Mouse (Mus musculus): ENCODE measurements at regions not wholly inside any gene's neighbourhood (a gene's known extent, or its start where the extent isn't known, plus 50 kb on each side); places are given as distances from the start of the nearest gene placed in this dataset.

- no peak for DNase-seq
These were observed 77.7 kb upstream of the Nphp3 start for GRCm38 (mm10) chr9:103924641-103925040.

GRCm38 (mm10) chr9:103925486-103925885 lies 76.9 kb upstream of the Nphp3 start:
- no peak for DNase-seq

DNA sequence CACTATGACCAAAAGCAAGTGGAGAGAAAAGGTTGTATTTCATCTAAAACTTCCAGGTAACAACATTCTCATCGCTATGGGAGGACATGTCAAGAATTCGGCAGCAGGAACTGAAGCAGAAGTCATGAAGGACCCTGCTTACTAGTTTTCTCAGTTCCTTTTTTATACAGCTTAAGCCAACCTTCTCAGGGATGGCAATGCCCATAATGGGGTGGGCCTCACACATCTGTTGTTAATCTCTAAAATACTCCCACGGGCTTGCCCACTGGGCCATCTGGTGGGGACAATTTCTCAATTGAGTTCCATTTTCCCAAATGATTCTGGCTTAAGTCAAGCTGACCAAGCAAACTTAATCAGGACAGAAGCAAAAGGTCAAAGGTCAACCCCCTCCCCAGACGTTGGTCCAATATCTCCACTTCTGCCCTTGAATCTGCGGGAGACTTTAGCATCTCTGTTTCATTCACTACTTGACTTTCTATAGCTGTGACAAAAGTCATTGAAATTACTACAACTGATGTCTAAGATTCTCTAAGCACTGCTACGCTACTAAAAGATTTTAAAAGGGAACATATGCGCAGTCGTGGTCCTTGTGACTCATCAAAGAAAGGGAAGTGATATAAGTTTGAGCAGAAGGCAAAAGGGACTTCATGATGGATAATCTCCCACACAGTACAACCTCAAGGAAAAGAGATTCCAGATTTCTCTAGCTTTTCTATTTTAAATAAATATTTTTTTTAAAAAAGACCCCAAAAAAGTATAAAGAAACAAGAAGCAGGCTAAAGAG lies 73.4 kb upstream of the Nphp3 start:
- DNase-seq: no peak

DNA sequence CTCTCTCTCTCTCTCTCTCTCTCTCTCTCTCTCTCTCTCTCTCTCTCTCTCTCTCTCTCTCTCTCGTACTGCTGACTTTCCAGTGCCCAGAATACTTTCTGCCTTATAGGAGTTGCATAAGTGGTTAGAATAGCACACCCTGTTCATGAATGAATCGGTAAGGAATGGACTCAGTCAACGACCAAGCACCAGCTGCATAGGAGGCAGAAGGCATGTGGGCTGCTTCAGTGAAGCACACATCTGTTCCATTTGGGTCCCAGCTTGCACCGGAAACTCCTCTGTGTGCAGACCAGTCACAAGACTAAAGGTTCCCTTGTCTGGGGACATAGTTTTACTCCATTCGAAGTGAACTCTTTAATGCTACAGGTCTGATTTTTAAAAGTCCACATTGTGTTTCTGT lies 64.3 kb upstream of the Nphp3 start:
- no peak for DNase-seq

DNA sequence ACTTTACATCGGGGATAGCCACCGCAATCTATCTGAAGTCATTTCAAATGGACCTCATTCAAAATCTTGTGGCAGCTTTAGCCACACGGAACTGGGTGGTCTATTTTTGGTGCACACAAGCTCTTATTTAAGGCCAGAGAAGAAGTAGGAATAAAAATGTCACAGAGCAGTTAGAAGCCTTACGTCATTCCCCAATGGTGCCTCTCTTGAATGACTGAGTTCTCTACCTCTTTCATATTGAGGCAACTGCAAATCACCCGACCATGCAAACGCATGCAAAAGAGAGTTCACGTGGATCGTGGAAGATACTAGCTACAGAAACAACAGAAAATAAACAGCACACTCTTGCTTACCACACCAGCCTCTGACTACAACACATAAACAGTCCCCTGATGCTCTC lies 62.3 kb upstream of the Nphp3 start:
- no peak for DNase-seq

GRCm38 (mm10) chr9:103940506-103940905 lies 61.8 kb upstream of the Nphp3 start:
- DNase-seq: no peak

GRCm38 (mm10) chr9:103941176-103941900 lies 61.0 kb upstream of the Nphp3 start:
- no peak for DNase-seq

DNA sequence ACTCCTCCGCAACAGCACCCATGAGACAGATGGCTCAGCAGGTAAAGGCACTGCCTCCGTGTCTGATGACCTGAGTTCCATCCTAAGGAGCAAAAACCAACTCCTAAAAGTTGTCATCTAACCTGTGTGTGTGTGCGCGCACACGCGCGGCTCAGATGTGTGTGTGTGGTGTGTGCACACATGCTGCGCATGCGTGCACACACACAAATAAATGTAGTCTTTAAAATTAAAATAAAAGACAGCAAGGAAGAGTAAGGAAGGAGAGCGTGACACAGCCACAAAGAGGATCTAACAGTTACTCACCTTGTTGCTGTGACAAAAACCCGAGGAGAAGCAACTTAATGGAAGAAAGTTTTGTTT lies 60.5 kb upstream of the Nphp3 start:
- DNase-seq: no peak

DNA sequence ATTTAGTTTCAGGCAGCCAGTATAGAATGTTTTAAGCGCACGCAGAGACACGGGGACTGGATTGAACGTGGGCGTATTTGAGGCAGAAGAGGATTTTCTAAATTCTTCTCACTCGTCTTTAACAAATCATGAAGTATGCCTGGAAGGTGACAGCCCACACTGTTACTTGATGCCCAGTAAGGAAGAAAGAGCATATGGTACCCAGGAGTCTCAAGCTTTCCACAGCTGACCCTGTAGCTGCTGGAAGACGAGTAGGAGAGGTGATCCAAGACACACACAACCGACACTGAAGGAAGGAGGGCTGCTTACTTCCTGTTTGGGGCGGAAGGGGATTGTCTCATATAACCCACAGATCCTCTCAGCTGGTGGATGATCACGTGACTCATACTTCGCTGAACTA lies 56.9 kb upstream of the Nphp3 start:
- no peak for DNase-seq

GRCm38 (mm10) chr9:103951799-103952198 lies 50.5 kb upstream of the Nphp3 start:
- no peak for DNase-seq

All from kidney, postnatal 10 days (tissue).